In the genomic region with DNA sequence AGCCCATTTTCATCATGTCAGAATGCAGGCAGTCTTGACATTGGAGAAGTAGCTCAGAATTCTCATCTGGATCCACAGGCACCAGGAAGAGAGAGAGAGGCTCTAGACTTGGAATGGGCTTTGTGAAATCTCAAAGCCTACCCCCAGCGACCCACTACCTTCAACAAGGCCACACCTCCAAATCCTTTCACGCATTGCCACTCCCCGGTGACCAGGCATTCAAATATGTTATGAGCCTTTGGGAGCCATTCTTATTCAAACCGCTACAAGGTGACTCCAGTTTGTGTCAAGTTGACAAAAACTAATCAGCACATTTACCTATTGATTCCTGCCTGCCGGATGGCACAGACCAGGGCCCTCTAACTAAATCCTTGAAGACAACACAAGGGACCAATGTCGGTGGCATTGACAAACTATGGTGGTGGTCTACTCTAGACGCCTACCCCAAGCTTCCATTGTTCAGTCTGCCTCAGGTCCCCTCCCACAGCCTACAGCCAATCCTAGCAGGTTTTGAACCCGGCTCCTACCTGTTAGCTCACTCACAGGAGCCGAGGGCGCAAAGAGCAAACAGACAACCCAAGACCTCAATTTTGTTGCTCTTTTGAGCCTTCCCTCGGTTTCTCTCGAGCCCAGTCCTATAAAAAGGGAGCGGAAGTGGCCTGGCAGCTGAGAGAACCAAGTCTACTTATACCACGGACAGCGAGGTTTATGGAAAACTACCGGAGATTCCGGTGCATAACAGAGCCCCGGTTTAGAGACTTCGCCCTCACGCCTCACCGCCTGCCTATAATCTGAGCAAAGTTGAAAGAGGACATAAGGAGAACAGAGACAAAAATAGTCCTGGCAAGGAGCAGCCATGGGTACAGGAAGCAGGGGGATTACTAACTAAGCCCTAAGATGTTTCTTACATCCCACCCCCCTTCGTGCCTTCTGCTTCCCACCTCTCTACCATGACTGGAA, we compare ENCODE assay signal across 19 mouse cellular contexts. TPM values are rescaled to one million over a fixed set of nuclear protein-coding genes. Genes with fewer than 3 reads are reported as not detected.
DNase-seq lines count a peak whose midpoint lies in the region; ATAC-seq lines count a peak whose summit lies in the region.
"Had no signal": no experiment of that assay in that cellular context is flagged by ENCODE, and none has a peak within 500 bp of the region (broad histone marks: within the 10 kb centered on the region; RNA-seq: fewer than 3 reads in every experiment).

No protein-coding gene starts in this region.

- no peak overlapping the region for H3K9ac ChIP-seq in midbrain, embryonic 11.5 days (ENCODE audit: low read length)
- no peak overlapping the region for H3K9ac ChIP-seq in midbrain, embryonic 15.5 days
- no peak overlapping the region for H3K9ac ChIP-seq in kidney, embryonic 16.5 days (replicated peaks; ENCODE audit: low read length)
- no peak overlapping the region for H3K9ac ChIP-seq in hindbrain, embryonic 13.5 days
- no peak overlapping the region for H3K9ac ChIP-seq in forebrain, embryonic 12.5 days
- H3K9ac ChIP-seq: forebrain, postnatal 0 days; liver, postnatal 0 days had no signal

- H3K4me3 ChIP-seq in midbrain, embryonic 11.5 days (ENCODE audit: low read depth, low read length), result no peak overlapping the region
- no peak overlapping the region for H3K4me3 ChIP-seq in midbrain, embryonic 15.5 days
- no peak overlapping the region for H3K4me3 ChIP-seq in kidney, embryonic 16.5 days (ENCODE audit: low read length)
- no peak overlapping the region for H3K4me3 ChIP-seq in hindbrain, embryonic 13.5 days
- H3K4me3 ChIP-seq in forebrain, embryonic 12.5 days (replicated peaks), result no peak overlapping the region

- no peak for ATAC-seq in midbrain, embryonic 11.5 days (ENCODE audit: low FRiP score)
- no peak for ATAC-seq in midbrain, embryonic 15.5 days (replicated peaks)
- ATAC-seq in kidney, embryonic 16.5 days (ENCODE audit: low FRiP score, low TSS enrichment), result no peak
- ATAC-seq in hindbrain, embryonic 13.5 days (ENCODE audit: low FRiP score), result no peak
- ATAC-seq in megakaryocyte-erythroid progenitor cell, adult 5-6 weeks (replicated peaks; ENCODE audit: low FRiP score, low TSS enrichment, poor library complexity, severe bottlenecking), result no peak
- ATAC-seq in forebrain, embryonic 12.5 days (ENCODE audit: low FRiP score), result no peak
- ATAC-seq: forebrain, postnatal 0 days; hindbrain, postnatal 0 days had no signal

- no peak overlapping the region for H3K27ac ChIP-seq in midbrain, embryonic 11.5 days (ENCODE audit: low read depth, low read length)
- H3K27ac ChIP-seq in midbrain, embryonic 15.5 days, result no peak overlapping the region
- H3K27ac ChIP-seq in kidney, embryonic 16.5 days (ENCODE audit: low read length), result peak overlapping the region; percentile 2; the same call in 1 of the 2 replicates
- H3K27ac ChIP-seq in hindbrain, embryonic 13.5 days, result no peak overlapping the region
- no peak overlapping the region for H3K27ac ChIP-seq in forebrain, embryonic 12.5 days
- H3K27ac ChIP-seq: hindbrain, postnatal 0 days had no signal

- no peaks in the 10 kb centered on the region for H3K36me3 ChIP-seq in midbrain, embryonic 11.5 days (ENCODE audit: control insufficient read depth, insufficient read depth, low read length)
- H3K36me3 ChIP-seq in midbrain, embryonic 15.5 days (replicated peaks), result no peaks in the 10 kb centered on the region
- no peaks in the 10 kb centered on the region for H3K36me3 ChIP-seq in kidney, embryonic 16.5 days (ENCODE audit: insufficient read depth, low read length)
- H3K36me3 ChIP-seq in hindbrain, embryonic 13.5 days, result no peaks in the 10 kb centered on the region
- H3K36me3 ChIP-seq in forebrain, embryonic 12.5 days (replicated peaks), result no peaks in the 10 kb centered on the region
- H3K36me3 ChIP-seq: G1E had no signal

- no peak overlapping the region for H3K4me2 ChIP-seq in midbrain, embryonic 11.5 days
- no peak overlapping the region for H3K4me2 ChIP-seq in midbrain, embryonic 15.5 days
- no peak overlapping the region for H3K4me2 ChIP-seq in kidney, embryonic 16.5 days (replicated peaks; ENCODE audit: low read depth, low read length)
- no peak overlapping the region for H3K4me2 ChIP-seq in hindbrain, embryonic 13.5 days
- no peak overlapping the region for H3K4me2 ChIP-seq in forebrain, embryonic 12.5 days

- WGBS in midbrain, embryonic 11.5 days, result 88% methylated on average over 22 of the region's 22 CpGs
- 84% methylated on average over 22 of the region's 22 CpGs for WGBS in midbrain, embryonic 15.5 days
- WGBS in kidney, embryonic 16.5 days, result 85% methylated on average over 22 of the region's 22 CpGs
- WGBS in hindbrain, embryonic 13.5 days, result 92% methylated on average over 22 of the region's 22 CpGs
- WGBS in forebrain, embryonic 12.5 days, result 90% methylated on average over 22 of the region's 22 CpGs

- no peaks in the 10 kb centered on the region for H3K27me3 ChIP-seq in midbrain, embryonic 11.5 days (ENCODE audit: control insufficient read depth, insufficient read depth, low read length)
- no peaks in the 10 kb centered on the region for H3K27me3 ChIP-seq in midbrain, embryonic 15.5 days (replicated peaks)
- no peaks in the 10 kb centered on the region for H3K27me3 ChIP-seq in kidney, embryonic 16.5 days (ENCODE audit: insufficient read depth, low read length)
- H3K27me3 ChIP-seq in hindbrain, embryonic 13.5 days, result no peaks in the 10 kb centered on the region
- no peaks in the 10 kb centered on the region for H3K27me3 ChIP-seq in forebrain, embryonic 12.5 days

- no peaks in the 10 kb centered on the region for H3K9me3 ChIP-seq in midbrain, embryonic 11.5 days (ENCODE audit: control insufficient read depth, low read length)
- H3K9me3 ChIP-seq in midbrain, embryonic 15.5 days, result no peaks in the 10 kb centered on the region
- H3K9me3 ChIP-seq in kidney, embryonic 16.5 days (ENCODE audit: low read length), result no peaks in the 10 kb centered on the region; the same call in 1 of the 2 replicates
- H3K9me3 ChIP-seq in hindbrain, embryonic 13.5 days, result no peaks in the 10 kb centered on the region
- H3K9me3 ChIP-seq in forebrain, embryonic 12.5 days, result no peaks in the 10 kb centered on the region
- H3K9me3 ChIP-seq: G1E had no signal

- DNase-seq in cerebellum, adult 9-11 months, result peak; percentile 33
- no peak for DNase-seq in cerebellum, adult 8-10 months
- peak; percentile 75 for DNase-seq in midbrain, embryonic 11.5 days (ENCODE audit: low spot score, missing footprints)
- DNase-seq: adrenal gland, postnatal 14 days; forebrain, postnatal 0 days; gastrocnemius, postnatal 25 days; liver, postnatal 0 days; lung, postnatal 36 days; midbrain, embryonic 14.5 days; right cerebral cortex, postnatal 25 days; thymus, postnatal 36 days had no signal

- peaks cover 3% of the 10 kb centered on the region; the same call in 1 of the 2 replicates for H3K4me1 ChIP-seq in midbrain, embryonic 11.5 days (ENCODE audit: control insufficient read depth, insufficient read depth, low read length)
- peaks cover 5% of the 10 kb centered on the region; the same call in 1 of the 2 replicates for H3K4me1 ChIP-seq in midbrain, embryonic 15.5 days
- peaks cover 23% of the 10 kb centered on the region for H3K4me1 ChIP-seq in kidney, embryonic 16.5 days (ENCODE audit: insufficient read depth, low read length)
- peaks cover 6% of the 10 kb centered on the region for H3K4me1 ChIP-seq in hindbrain, embryonic 13.5 days (replicated peaks)
- peaks cover 12% of the 10 kb centered on the region for H3K4me1 ChIP-seq in forebrain, embryonic 12.5 days

RNA-seq across cellular contexts. Expression of a gene that starts 57.9 kb away (rescaled TPM):
- polyA plus RNA-seq in midbrain, embryonic 11.5 days (2014; fragmentation: Nextera tagmentation; extraction: Ambion mirVana), result 0.03 and 0.21 TPM in 2 replicates
- polyA plus RNA-seq in midbrain, embryonic 15.5 days (2015; fragmentation: Nextera tagmentation; extraction: Ambion mirVana), result 0.04 TPM in 2 replicates
- 1.4 and 1.7 TPM in 2 replicates for polyA plus RNA-seq in kidney, embryonic 16.5 days (2015; fragmentation: Nextera tagmentation; extraction: Ambion mirVana)
- polyA plus RNA-seq in hindbrain, embryonic 13.5 days (2015; fragmentation: Nextera tagmentation; extraction: Ambion mirVana), result not detected in 2 replicates
- not detected in 2 replicates for total RNA-seq in megakaryocyte-erythroid progenitor cell, adult 5-6 weeks (2014; fragmentation: Nextera tagmentation)
- total RNA-seq in megakaryocyte-erythroid progenitor cell, adult 5-6 weeks (2017), result not detected in 2 replicates
- polyA plus RNA-seq in forebrain, embryonic 12.5 days (2016; fragmentation: Nextera tagmentation; extraction: Ambion mirVana), result 0.18 and 0.29 TPM in 2 replicates
- total RNA-seq: gastrocnemius, postnatal 25 days; heart, postnatal 25 days had no signal
- polyA plus RNA-seq: G1E; midbrain, embryonic 14.5 days had no signal
